Mouse (Mus musculus) thymus, adult 2 months (tissue): ENCODE data around the gene Ppp1r12a.

ENCODE experiments used
- CTCF ChIP-seq: fragments of 200-500 bp; IDR thresholded peaks from 2 replicates; pipeline ENCODE4 v1.5.1; 2012; ENCODE audit warnings: mild to moderate bottlenecking, control low read depth, low read length, moderate library complexity, borderline replicate concordance; ENCODE audit not compliant: control insufficient read depth, poor library complexity, insufficient read depth; ENCODE audit errors: extremely low read depth
- POLR2A ChIP-seq: fragments of 200-500 bp; IDR thresholded peaks from 2 replicates; pipeline ENCODE4 v1.6.1; 2012; ENCODE audit warnings: mild to moderate bottlenecking, low read length, control low read depth, moderate library complexity; ENCODE audit not compliant: control insufficient read depth, poor library complexity, insufficient read depth; ENCODE audit errors: extremely low read depth

- TF ChIP-seq POLR2A, result no peak
- TF ChIP-seq CTCF, result no peak
Measured at GRCm38 (mm10) chr10:108139788-108140187, 22.2 kb upstream of the Ppp1r12a start.
